Mouse (Mus musculus): Measurements from ENCODE around the gene Clasp2. TPM values are rescaled to one million over a fixed set of nuclear protein-coding genes. Genes with fewer than 3 reads are reported as not detected.

Clasp2 gene
- polyA plus RNA-seq, 1 experiment from 2014 or later, result 123 TPM

DNA sequence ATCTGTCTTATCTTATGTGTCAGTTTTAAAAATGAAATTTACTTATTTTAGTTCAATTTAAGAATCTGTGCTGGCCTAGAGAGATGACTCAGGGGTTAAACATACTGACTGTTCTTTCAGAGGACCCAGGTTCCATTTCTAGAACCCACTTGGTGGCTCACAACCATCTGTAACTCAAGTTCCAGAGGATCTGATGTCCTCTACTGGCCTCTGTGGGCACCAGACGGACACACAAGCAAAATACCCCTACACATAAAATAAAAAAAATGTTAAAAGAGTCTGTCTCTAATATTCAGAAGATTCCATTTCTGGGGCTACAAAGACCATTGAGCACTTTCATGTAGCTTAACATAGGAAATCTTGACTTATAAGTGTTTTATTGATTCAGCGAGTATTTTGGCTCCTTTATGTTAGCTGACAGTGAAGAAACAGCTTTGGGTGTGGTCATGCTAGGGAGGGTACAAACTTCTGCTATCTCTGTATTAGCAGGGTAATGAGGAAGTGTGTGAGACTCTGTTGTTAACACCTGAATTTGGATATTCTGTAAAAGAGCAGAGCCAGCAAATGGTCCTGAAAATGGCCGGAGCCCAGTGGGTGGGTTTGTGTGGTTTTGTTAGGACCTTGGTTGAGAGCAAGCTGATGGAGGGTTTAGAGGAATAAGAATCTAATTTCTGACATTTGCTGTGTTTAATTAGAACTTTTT is 200.0 kb downstream of the Clasp2 start:
- Histone ChIP-seq H3K27me3 (no peaks in the 10 kb centered on the region), H3K4me2 (replicated peaks) (no peak overlapping the region), H3K4me3 (no peak overlapping the region), H3K36me3 (peaks cover 6% of the 10 kb centered on the region), H3K9ac (replicated peaks) (no peak overlapping the region), H3K9me3 (no peaks in the 10 kb centered on the region), H3K27ac (replicated peaks) (no peak overlapping the region), H3K4me1 (peaks cover 12% of the 10 kb centered on the region)
- no peak for ATAC-seq (replicated peaks)
- WGBS, result 94% methylated on average over 3 of the region's 3 CpGs

DNA sequence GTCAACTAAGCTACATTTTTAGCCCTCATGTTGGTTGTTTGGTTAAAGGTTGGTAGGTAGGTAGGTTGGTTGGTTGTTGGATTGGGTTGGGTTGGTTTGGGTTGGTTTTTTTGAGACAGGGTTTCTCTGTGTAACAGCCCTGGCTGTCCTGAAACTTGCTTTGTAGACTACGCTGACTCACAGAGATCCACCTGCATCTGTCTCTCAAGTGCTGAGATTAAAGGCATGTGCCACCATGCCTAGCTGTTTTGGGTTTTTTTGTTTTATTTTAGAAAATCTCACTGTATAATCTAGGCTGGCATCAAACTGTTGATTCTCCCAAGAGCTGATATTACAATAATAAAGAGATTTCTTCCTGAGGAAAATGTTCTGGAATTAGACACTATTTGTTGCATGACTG is 202.1 kb downstream of the Clasp2 start:
- no peaks in the 10 kb centered on the region for H3K27me3 ChIP-seq

DNA sequence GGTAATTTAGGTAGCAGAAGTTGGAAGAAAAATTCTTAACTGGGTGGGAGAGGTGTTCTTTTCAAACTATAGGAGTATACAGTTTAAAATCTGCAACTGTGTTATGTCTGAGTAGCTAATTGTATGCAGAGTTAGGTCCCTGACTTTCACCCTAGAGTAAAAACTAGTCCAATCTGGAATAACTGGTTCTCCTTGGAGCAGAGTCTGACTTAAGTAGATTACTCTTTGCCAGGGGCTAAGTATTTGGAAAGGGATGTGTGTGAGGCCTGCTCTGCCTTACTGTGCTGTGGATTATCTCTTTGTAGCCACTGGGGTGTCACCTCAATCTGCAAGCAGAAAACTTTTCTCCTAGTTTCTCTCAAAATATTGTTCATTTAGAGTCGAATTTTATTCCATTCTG is 205.9 kb downstream of the Clasp2 start:
- Histone ChIP-seq H3K4me3 (no peak overlapping the region), H3K27me3 (no peaks in the 10 kb centered on the region), H3K27ac (replicated peaks) (no peak overlapping the region), H3K4me1 (no peaks in the 10 kb centered on the region), H3K9ac (replicated peaks) (no peak overlapping the region), H3K9me3 (no peaks in the 10 kb centered on the region), H3K4me2 (replicated peaks) (no peak overlapping the region), H3K36me3 (peaks cover 23% of the 10 kb centered on the region)
- ATAC-seq (replicated peaks), result no peak
- 98% methylated on average over 1 of the region's 1 CpGs for WGBS

More for the DNA sequence above, 202.1 kb downstream of the Clasp2 start:
- Histone ChIP-seq H3K4me3 (no peak overlapping the region), H3K9me3 (no peaks in the 10 kb centered on the region), H3K4me1 (peaks cover 12% of the 10 kb centered on the region), H3K9ac (replicated peaks) (no peak overlapping the region), H3K4me2 (replicated peaks) (no peak overlapping the region), H3K27ac (replicated peaks) (no peak overlapping the region), H3K36me3 (peaks cover 21% of the 10 kb centered on the region)
- ATAC-seq (replicated peaks), result no peak
- 92% methylated on average over 1 of the region's 1 CpGs for WGBS

DNA sequence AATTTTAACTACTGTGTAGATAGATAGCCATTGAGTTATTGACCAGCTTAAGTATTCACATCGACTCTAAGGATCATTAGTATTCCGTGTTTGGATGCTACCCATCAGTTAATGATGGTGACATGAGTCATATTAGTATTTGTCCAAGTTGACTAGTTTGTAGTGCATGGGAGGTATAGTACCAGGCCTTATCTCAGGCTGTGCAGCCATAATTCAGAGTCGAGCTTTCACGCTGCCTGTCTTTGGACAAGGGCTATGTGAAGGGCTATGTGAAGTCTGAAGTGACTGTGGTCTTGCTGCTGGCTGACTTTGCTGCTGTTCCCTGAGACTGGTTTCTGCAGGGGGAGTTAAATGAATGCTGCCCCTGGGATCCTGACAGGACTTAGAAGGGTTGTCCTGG is 216.5 kb downstream of the Clasp2 start:
- Histone ChIP-seq H3K4me1 (no peaks in the 10 kb centered on the region), H3K36me3 (peaks cover 55% of the 10 kb centered on the region), H3K9me3 (no peaks in the 10 kb centered on the region), H3K27ac (replicated peaks) (no peak overlapping the region), H3K27me3 (no peaks in the 10 kb centered on the region), H3K4me2 (replicated peaks) (no peak overlapping the region), H3K4me3 (no peak overlapping the region), H3K9ac (replicated peaks) (no peak overlapping the region)
- ATAC-seq (replicated peaks), result no peak
- WGBS, result 96% methylated on average over 4 of the region's 4 CpGs

DNA sequence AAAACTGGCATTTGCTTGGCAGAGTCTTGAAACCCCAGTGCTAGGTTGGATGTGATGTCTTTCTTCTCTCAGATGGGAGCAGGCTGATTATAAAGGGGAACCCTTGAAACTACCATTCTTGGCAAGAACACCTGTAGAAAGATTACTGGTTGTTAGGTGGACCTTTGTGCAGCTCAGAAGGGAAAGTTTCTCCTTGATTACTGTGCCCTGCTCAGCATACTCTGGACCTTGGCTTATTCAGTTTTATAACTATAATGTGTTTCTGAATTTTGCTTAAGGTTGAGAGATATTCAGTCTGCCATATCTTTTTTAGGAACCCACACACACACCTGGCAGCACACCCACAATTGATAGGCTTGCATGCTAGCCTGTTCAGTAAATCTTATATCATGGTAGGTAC is 222.4 kb downstream of the Clasp2 start:
- ATAC-seq (replicated peaks), result no peak
- Histone ChIP-seq H3K4me3 (no peak overlapping the region), H3K36me3 (peaks cover 86% of the 10 kb centered on the region), H3K9me3 (no peaks in the 10 kb centered on the region), H3K4me1 (no peaks in the 10 kb centered on the region), H3K4me2 (replicated peaks) (no peak overlapping the region), H3K27me3 (no peaks in the 10 kb centered on the region), H3K27ac (replicated peaks) (no peak overlapping the region), H3K9ac (replicated peaks) (no peak overlapping the region)

DNA sequence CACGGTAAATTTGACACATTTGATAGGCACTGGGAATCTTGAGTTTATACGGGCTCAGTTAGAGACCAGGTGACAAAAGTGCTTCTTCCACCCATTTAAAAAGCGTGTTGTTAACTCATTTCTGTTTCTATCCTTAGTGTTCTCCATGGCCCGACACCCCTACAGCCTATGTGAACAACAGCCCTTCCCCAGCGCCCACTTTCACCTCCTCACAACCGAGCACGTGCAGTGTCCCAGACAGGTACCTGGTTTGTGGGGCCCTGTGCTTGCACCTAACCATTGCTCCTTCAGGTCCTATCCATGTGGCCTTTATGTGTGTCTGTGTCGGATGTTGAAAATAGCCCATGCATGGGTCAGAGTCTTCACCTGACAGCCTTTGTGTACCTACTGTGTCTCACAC is 223.1 kb downstream of the Clasp2 start:
- peaks cover 86% of the 10 kb centered on the region for H3K36me3 ChIP-seq
- H3K9me3 ChIP-seq, result no peaks in the 10 kb centered on the region
- no peak overlapping the region for H3K27ac ChIP-seq (replicated peaks)
- H3K27me3 ChIP-seq, result no peaks in the 10 kb centered on the region
- no peak for ATAC-seq (replicated peaks)
- no peaks in the 10 kb centered on the region for H3K4me1 ChIP-seq
- no peak overlapping the region for H3K4me2 ChIP-seq (replicated peaks)
- H3K4me3 ChIP-seq, result no peak overlapping the region
- H3K9ac ChIP-seq (replicated peaks), result no peak overlapping the region
- WGBS, result 96% methylated on average over 8 of the region's 8 CpGs

DNA sequence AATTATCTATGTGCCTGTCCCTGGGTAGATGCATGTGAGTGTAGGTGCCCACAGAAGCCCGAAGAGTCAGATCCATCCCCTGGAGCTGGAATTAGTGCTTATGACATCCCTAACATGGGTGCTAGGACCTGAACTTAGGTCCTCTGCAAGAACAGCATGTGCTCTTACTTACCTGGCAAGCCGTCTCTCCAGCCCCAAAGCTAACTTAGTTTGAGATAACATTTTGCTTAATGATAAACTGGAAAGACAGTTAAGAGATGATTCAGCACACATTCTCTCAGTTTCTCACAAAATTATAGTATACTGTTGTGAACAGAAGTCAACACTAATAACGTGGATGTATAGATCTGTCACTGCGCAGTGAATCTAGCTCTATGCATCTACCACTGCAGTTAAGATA is 225.6 kb downstream of the Clasp2 start:
- Histone ChIP-seq H3K4me3 (no peak overlapping the region), H3K36me3 (peaks cover 85% of the 10 kb centered on the region), H3K9me3 (no peaks in the 10 kb centered on the region), H3K9ac (replicated peaks) (no peak overlapping the region), H3K4me2 (replicated peaks) (no peak overlapping the region), H3K27me3 (no peaks in the 10 kb centered on the region), H3K4me1 (no peaks in the 10 kb centered on the region), H3K27ac (replicated peaks) (no peak overlapping the region)
- 94% methylated on average over 4 of the region's 4 CpGs for WGBS
- no peak for ATAC-seq (replicated peaks)

DNA sequence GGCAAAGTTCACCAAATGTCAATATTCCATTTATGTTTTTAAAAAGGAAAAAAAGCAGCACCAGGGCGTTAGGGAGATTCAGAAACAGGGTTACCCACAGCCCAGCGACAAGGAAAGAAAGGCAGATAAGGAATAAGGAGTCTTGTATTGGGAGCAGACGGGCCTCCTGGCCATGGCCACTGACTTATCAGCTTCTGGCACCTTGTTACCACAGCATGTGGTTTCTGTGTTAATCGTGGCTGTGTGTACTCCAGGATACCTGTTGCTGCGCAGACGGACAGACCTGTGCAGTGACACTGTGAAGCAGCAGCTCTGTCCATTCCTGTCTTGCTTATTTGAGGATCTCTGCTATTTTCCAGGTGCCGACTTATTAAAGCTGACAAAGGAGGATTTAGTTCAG is 227.7 kb downstream of the Clasp2 start:
- WGBS, result 96% methylated on average over 7 of the region's 7 CpGs
- no peak overlapping the region for H3K4me3 ChIP-seq
- H3K36me3 ChIP-seq, result peaks cover 85% of the 10 kb centered on the region
- H3K4me1 ChIP-seq, result no peaks in the 10 kb centered on the region
- H3K27ac ChIP-seq (replicated peaks), result no peak overlapping the region
- no peak for ATAC-seq (replicated peaks)
- H3K9me3 ChIP-seq, result no peaks in the 10 kb centered on the region
- no peak overlapping the region for H3K9ac ChIP-seq (replicated peaks)
- H3K27me3 ChIP-seq, result no peaks in the 10 kb centered on the region
- no peak overlapping the region for H3K4me2 ChIP-seq (replicated peaks)

Other genes with a start within 250 kb of the Clasp2 start
- 41.5 and 41.9 TPM in 2 replicates for gene Pdcd6ip, start 33.2 kb upstream of the Clasp2 start, polyA plus RNA-seq (2015; fragmentation: Nextera tagmentation; extraction: Ambion mirVana)
- gene Ubp1, start 189.5 kb downstream of the Clasp2 start, polyA plus RNA-seq (2015; fragmentation: Nextera tagmentation; extraction: Ambion mirVana), result 34.8 and 35.6 TPM in 2 replicates

Data from forebrain, embryonic 15.5 days (tissue).